Mouse (Mus musculus) hindbrain, postnatal 0 days (tissue): ENCODE measurements around the gene Ireb2. TPM values are rescaled to one million over a fixed set of nuclear protein-coding genes. Genes with fewer than 3 reads are reported as not detected.

Experiments used
- ATAC-seq: fragments of 200-750 bp; cut with Nextera tagmentation; 2 replicates; pipeline ENCODE4 v1.8.0; 2017; ENCODE audit warnings: mild to moderate bottlenecking, moderate TSS enrichment, moderate library complexity
- DNase-seq: peaks from one replicate; pipeline ENCODE4 v3.0.0-alpha.2; 2015; ENCODE audit warnings: low spot score
- H3K27ac ChIP-seq: fragments of 300-500 bp; sonication (generic); 2 replicates; pipeline ENCODE4 v1.5.1; 2014; ENCODE audit warnings: mild to moderate bottlenecking
- H3K27me3 ChIP-seq: fragments of 300-500 bp; sonication (generic); 2 replicates; pipeline ENCODE4 v1.6.1; 2014; ENCODE audit warnings: low read length, mixed read lengths; ENCODE audit not compliant: insufficient read depth
- H3K36me3 ChIP-seq: fragments of 300-500 bp; sonication (generic); 2 replicates; pipeline ENCODE4 v1.6.1; 2014; ENCODE audit warnings: low read length, mixed read lengths; ENCODE audit not compliant: insufficient read depth
- H3K4me1 ChIP-seq: fragments of 300-500 bp; sonication (generic); 2 replicates; pipeline ENCODE4 v1.6.1; 2014; ENCODE audit warnings: antibody characterized with exemption, low read length, mixed read lengths; ENCODE audit not compliant: insufficient read depth
- H3K4me2 ChIP-seq: fragments of 300-500 bp; sonication (generic); 2 replicates; pipeline ENCODE4 v1.6.1; 2014; ENCODE audit warnings: low read depth, mild to moderate bottlenecking, low read length, moderate library complexity, mixed read lengths
- H3K4me3 ChIP-seq: fragments of 300-500 bp; sonication (generic); 2 replicates; pipeline ENCODE4 v1.5.1; 2014; ENCODE audit warnings: low read length
- H3K9ac ChIP-seq: fragments of 300-500 bp; sonication (generic); replicated peaks from 2 replicates; pipeline ENCODE4 v1.6.1; 2014; ENCODE audit warnings: mild to moderate bottlenecking, low read length, moderate library complexity, mixed read lengths
- H3K9me3 ChIP-seq: fragments of 300-500 bp; sonication (generic); 2 replicates; pipeline ENCODE4 v1.6.1; 2016; ENCODE audit warnings: low read length, mixed read lengths
- CTCF ChIP-seq: IDR thresholded peaks from 2 replicates; pipeline ENCODE4 v1.5.1; 2016; ENCODE audit warnings: antibody characterized with exemption, control low read depth, low read depth
- WGBS: fragments of 180-500 bp; shearing (Covaris S2); extraction: QIAGEN DNeasy Blood & Tissue Kit; methylation state at CpG from one replicate; pipeline ENCODE4 v1.1.7; 2014; 5-methylcytosine and 5-hydroxymethylcytosine counted together
- polyA plus RNA-seq: library from polyadenylated mRNA; unstranded; fragments of >200 nt; fragmentation: Nextera tagmentation; extraction: Ambion mirVana; gene quantifications from 2 replicates; pipeline ENCODE4 v1.2.1, GENCODE M21; 2015
- total RNA-seq: library from RNA; depleted of rRNA; stranded (reverse); fragments of >200 nt; gene quantifications from 2 replicates; pipeline ENCODE4 v1.2.3, GENCODE M21; 2014

Gene Ireb2
- total and polyA plus RNA-seq, 2 experiments from 2014 or later: 18.6 to 31.4 TPM

DNA sequence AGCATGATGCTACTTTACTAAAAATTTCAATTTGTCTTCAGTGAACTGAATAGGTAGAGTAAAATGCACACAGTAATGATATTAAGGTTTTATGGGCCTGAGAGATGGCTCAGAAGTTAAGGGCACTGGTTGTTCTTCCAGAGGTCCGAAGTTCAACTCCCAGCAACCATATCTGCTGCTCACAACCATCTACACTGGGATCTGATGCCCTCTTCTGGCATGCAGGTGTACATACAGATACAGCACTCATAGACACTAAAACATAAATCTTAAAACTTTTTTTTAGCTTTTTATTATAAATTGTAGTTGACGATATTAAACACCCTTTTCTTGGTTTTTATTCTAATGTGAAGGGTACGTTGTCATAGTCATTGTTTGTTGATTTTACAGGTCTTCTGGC, 33.5 kb downstream of the Ireb2 start:
- no peak overlapping the region for H3K9ac ChIP-seq
- 87% methylated on average over 3 of the region's 3 CpGs for WGBS
- no peak for ATAC-seq
- no peaks in the 10 kb centered on the region for H3K27me3 ChIP-seq
- H3K27ac ChIP-seq: no peak overlapping the region
- DNase-seq: no peak
- no peak overlapping the region for H3K4me3 ChIP-seq
- TF ChIP-seq CTCF: peak; percentile 66
- H3K4me2 ChIP-seq: no peak overlapping the region
- no peaks in the 10 kb centered on the region for H3K9me3 ChIP-seq
- no peaks in the 10 kb centered on the region for H3K4me1 ChIP-seq
- H3K36me3 ChIP-seq: peaks cover 30% of the 10 kb centered on the region; the same call in 1 of the 2 replicates

DNA sequence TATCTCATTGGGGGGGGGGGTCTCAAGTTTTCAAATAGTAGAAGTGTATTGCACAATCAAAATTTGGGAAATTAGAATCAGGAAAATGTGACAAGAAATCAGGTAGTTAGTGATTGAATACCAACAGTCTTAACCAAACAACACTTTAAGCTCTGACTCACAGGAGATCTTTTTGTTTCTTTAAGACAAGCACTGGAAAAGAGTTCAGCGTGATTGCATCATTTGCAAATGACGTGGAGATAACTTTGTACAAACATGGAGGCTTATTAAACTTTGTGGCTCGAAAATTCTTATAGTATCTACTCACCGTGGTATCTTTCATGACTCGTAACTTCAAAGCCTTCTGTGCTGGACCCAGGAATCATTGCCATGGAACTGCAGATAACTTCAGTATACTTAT, 45.9 kb downstream of the Ireb2 start:
- Histone ChIP-seq H3K9me3 (no peaks in the 10 kb centered on the region), H3K4me3 (no peak overlapping the region), H3K27ac (no peak overlapping the region), H3K4me2 (no peak overlapping the region), H3K36me3 (peaks cover 21% of the 10 kb centered on the region; the same call in 1 of the 2 replicates), H3K9ac (no peak overlapping the region), H3K4me1 (no peaks in the 10 kb centered on the region), H3K27me3 (no peaks in the 10 kb centered on the region)
- ATAC-seq (no peak), DNase-seq (no peak)
- WGBS: 94% methylated on average over 5 of the region's 5 CpGs
- TF ChIP-seq CTCF: no peak

DNA sequence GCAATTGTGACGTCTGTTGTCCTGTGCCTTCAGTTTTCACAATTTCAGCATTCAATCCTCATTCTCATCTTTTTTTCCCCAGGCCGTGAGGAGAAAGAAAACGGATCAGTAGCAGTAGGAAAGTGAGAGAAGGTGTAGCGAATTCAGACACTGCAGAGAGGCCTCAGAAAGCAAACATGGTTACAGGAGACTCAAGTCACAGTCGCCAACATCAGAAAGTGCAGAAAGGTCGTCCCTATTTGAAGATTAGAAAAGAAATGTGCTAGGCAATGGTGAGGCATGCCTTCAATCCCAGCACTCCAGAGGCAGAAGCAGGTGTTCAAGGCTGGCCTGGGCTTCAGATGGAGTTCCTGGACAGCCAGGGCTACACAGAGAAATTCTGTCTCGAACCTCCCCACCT, 52.0 kb downstream of the Ireb2 start:
- no peak for TF ChIP-seq CTCF
- Histone ChIP-seq H3K27ac (no peak overlapping the region), H3K4me1 (no peaks in the 10 kb centered on the region), H3K36me3 (no peaks in the 10 kb centered on the region), H3K27me3 (no peaks in the 10 kb centered on the region), H3K9ac (no peak overlapping the region), H3K4me2 (no peak overlapping the region), H3K4me3 (no peak overlapping the region), H3K9me3 (no peaks in the 10 kb centered on the region)
- 73% methylated on average over 7 of the region's 7 CpGs for WGBS
- DNase-seq (no peak), ATAC-seq (no peak)

DNA sequence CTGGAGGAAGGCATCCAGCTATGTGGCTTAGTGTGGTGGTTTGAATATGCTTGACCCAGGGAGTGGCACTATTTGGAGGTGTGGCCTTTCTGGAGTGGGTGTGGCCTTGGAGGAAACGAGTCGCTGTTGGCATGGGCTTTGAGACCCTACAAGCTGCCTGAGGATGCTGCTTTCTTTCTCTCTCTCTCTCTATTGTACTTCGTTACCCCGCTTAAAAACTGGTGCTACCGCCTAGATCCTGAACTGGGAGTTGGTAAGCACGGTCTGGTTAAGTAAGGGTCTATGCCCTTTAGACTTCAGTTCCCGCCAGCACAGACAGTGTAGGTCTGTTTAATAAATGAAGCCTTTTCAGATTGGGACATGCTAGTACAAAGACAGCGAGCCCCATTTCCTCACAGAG, 52.8 kb downstream of the Ireb2 start:
- Histone ChIP-seq H3K9ac (no peak overlapping the region), H3K4me1 (no peaks in the 10 kb centered on the region), H3K4me2 (peak overlapping the region; percentile 94), H3K4me3 (peak overlapping the region; percentile 76), H3K27me3 (no peaks in the 10 kb centered on the region), H3K27ac (no peak overlapping the region), H3K9me3 (no peaks in the 10 kb centered on the region), H3K36me3 (no peaks in the 10 kb centered on the region)
- TF ChIP-seq CTCF: no peak
- 71% methylated on average over 8 of the region's 8 CpGs for WGBS
- ATAC-seq: no peak
- no peak for DNase-seq

DNA sequence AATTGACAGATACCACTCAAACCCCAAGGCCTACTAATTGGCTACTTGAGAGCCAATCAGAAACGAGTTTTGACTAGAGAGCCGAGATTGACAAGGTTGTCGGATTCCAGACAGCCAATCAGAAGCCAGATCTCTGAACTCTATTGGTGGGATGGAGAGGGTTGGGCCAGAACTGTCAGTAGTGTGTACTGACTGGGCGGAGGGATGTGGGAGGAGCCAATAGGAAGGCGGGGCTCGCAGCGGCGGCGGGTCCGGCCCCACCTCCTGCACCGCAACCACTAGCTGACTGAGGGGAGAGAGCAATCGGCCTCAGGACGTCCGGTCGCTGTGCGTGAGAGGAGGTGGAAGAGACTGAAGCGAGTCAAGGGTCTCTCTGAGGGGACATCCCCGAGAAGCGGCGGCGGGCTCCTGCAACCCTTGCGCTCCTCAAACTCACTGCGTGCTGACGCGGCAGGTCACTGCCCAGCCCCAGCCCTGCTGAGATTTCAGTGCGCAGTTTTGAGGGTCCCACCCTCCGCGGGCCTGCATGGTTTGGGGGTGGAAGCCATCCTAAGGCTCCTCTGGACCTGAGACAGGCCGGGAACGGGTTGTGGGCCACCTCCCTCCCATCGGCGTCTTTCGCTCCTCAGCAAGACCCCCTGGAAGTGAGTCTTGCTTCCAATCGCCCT, 53.6 kb downstream of the Ireb2 start, which contains the start of gene Hykk:
Hykk (plus strand) TSS at position 274 of the 668 bp plus-strand sequence.
- H3K36me3 ChIP-seq: no peaks in the 10 kb centered on the region
- DNase-seq (peak; percentile 96), ATAC-seq (peak; percentile 100)
- no peak for TF ChIP-seq CTCF
- H3K4me2 ChIP-seq: peak within 1 kb of the TSS; percentile 94
- H3K9ac ChIP-seq: peak within 1 kb of the TSS; percentile 61
- H3K27ac ChIP-seq: peak within 1 kb of the TSS; percentile 15; the same call in 1 of the 2 replicates
- no peaks in the 10 kb centered on the region for H3K27me3 ChIP-seq
- WGBS: under 1% methylated on average over 34 of the region's 34 CpGs
- no peaks in the 10 kb centered on the region for H3K4me1 ChIP-seq
- H3K4me3 ChIP-seq: peak within 1 kb of the TSS; percentile 76
- H3K9me3 ChIP-seq: no peaks in the 10 kb centered on the region

DNA sequence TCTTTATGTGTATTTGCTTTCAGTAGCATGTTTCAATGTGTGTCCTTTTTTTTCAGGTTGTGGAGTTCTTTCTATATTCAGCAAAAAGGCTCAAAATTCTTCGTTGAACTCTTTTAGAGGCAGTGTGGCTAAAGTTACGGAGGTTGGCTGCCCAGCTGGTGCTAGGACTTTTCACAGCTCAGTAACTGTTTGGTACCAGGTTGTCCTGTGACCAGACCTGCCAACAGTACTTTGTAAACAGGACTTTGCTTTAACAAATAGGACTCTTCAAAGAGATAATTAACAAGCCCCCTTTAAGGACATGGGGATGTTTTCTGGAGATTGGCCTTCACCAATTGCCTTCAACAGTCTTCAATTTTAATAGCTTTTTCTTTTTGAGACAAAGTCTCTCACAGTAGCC, 54.6 kb downstream of the Ireb2 start:
- TF ChIP-seq CTCF: no peak
- Histone ChIP-seq H3K4me1 (no peaks in the 10 kb centered on the region), H3K9me3 (no peaks in the 10 kb centered on the region), H3K4me2 (peak overlapping the region; percentile 94; the same call in 1 of the 2 replicates), H3K27ac (no peak overlapping the region), H3K27me3 (no peaks in the 10 kb centered on the region), H3K9ac (no peak overlapping the region), H3K36me3 (no peaks in the 10 kb centered on the region), H3K4me3 (no peak overlapping the region)
- WGBS: 83% methylated on average over 2 of the region's 2 CpGs
- no peak for ATAC-seq
- no peak for DNase-seq

DNA sequence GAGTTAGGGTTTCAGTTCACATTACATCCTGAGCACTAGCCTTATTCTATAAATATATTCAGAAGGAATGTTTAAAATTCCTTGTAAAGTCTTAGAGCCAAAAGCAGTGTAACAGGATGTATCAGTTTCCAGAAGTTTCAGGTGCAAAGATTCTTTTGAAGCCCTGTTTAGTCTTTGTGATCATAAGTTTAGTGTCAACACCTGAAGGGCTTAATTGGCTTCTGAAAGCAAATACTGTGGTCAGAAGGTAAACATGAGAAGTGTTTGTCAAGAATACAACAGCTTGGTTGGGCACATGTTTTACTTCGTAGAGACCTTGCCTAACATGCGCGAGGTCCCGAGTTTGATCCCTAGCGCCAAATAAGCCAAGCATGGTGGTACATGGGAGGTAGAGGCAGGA, 55.2 kb downstream of the Ireb2 start:
- Histone ChIP-seq H3K9me3 (no peaks in the 10 kb centered on the region), H3K27ac (no peak overlapping the region), H3K36me3 (no peaks in the 10 kb centered on the region), H3K4me3 (no peak overlapping the region), H3K9ac (no peak overlapping the region), H3K27me3 (no peaks in the 10 kb centered on the region), H3K4me2 (no peak overlapping the region), H3K4me1 (no peaks in the 10 kb centered on the region)
- TF ChIP-seq CTCF: no peak
- ATAC-seq (no peak), DNase-seq (no peak)
- WGBS: 94% methylated on average over 5 of the region's 5 CpGs
